In genomic region chr11:23726441-23726840, GRCm38 (mm10) we compare ENCODE assay signal across 21 mouse cellular contexts.
"Had no signal": no experiment of that assay in that cellular context is flagged by ENCODE, and none has a peak within 500 bp of the region (broad histone marks: within the 10 kb centered on the region; RNA-seq: fewer than 3 reads in every experiment).

No protein-coding gene starts in this region.

- H3K27me3 ChIP-seq: limb, embryonic 12.5 days; limb, embryonic 15.5 days; midbrain, embryonic 12.5 days; midbrain, embryonic 15.5 days; neural tube, embryonic 12.5 days; neural tube, embryonic 15.5 days had no signal

- H3K9ac ChIP-seq: limb, embryonic 12.5 days; limb, embryonic 15.5 days; liver, embryonic 14.5 days; liver, postnatal 0 days; lung, embryonic 14.5 days; midbrain, embryonic 12.5 days; midbrain, embryonic 15.5 days; neural tube, embryonic 12.5 days; neural tube, embryonic 15.5 days had no signal

- H3K4me3 ChIP-seq: layer of hippocampus, adult 2 months; limb, embryonic 12.5 days; limb, embryonic 15.5 days; midbrain, embryonic 12.5 days; midbrain, embryonic 15.5 days; neural tube, embryonic 12.5 days; neural tube, embryonic 15.5 days had no signal

- ATAC-seq: liver, postnatal 0 days; lung, postnatal 0 days; midbrain, embryonic 15.5 days had no signal

- H3K4me1 ChIP-seq: limb, embryonic 12.5 days; limb, embryonic 15.5 days; midbrain, embryonic 12.5 days; midbrain, embryonic 15.5 days; neural tube, embryonic 12.5 days; neural tube, embryonic 15.5 days had no signal

- H3K27ac ChIP-seq: kidney, postnatal 0 days; layer of hippocampus, adult 2 months; limb, embryonic 12.5 days; liver, embryonic 14.5 days; macrophage; midbrain, embryonic 12.5 days; midbrain, embryonic 15.5 days; neural tube, embryonic 12.5 days; neural tube, embryonic 15.5 days had no signal

- H3K4me2 ChIP-seq: limb, embryonic 12.5 days; limb, embryonic 15.5 days; liver, embryonic 11.5 days; lung, embryonic 14.5 days; midbrain, embryonic 12.5 days; midbrain, embryonic 15.5 days; neural tube, embryonic 12.5 days; neural tube, embryonic 15.5 days had no signal

- DNase-seq: kidney, adult 2 months; kidney, postnatal 25 days; layer of hippocampus, adult 9-11 months; liver, postnatal 0 days; lung, embryonic 14.5 days; right cerebral cortex, adult 18-20 months; right cerebral cortex, postnatal 14 days; spleen, adult 18-20 months; thymus, postnatal 25 days had no signal

- H3K9me3 ChIP-seq: limb, embryonic 12.5 days; limb, embryonic 15.5 days; midbrain, embryonic 12.5 days; midbrain, embryonic 15.5 days; neural tube, embryonic 12.5 days; neural tube, embryonic 15.5 days had no signal
